Mouse (Mus musculus) liver, postnatal 0 days (tissue): ENCODE measurements around the gene Gm9048.
"Not testable (repeated sequence)": the region's sequence is repeated elsewhere in the genome, so short reads cannot be mapped to it uniquely, and the experiment has no call there.

ENCODE experiments used
- CTCF ChIP-seq: sonication (generic); IDR thresholded peaks from 2 replicates; pipeline ENCODE4 v1.5.1; 2016; ENCODE audit warnings: antibody characterized with exemption, low read depth
- EP300 ChIP-seq: IDR thresholded peaks from 2 replicates; pipeline ENCODE4 v1.6.1; 2016; ENCODE audit warnings: antibody characterized with exemption, low read depth, mild to moderate bottlenecking

DNA sequence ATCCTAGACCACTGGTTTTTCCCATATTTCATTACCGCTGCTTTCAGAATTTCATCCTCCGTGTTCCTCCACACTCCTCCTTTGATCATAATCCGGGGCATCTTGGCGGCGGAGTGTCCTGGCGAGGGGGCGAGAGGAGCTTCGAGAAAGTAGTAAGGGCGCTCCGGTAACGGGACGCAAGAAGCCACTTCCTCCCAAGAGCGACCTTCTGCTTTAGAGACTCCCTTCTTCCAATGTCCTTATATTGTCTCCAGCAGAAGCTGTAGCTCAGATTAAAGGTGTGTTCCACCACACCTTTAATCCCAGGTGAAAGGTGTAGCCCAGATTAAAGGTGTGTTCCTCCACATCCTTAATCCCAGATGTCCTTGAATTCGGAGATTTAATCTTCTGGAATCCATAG, 16.2 kb downstream of the Gm9048 start, which contains the start of gene Gm9044:
- not testable (repeated sequence) for TF ChIP-seq CTCF, EP300
